Mouse (Mus musculus): ENCODE measurements around the gene Tmem229b. TPM values are rescaled to one million over a fixed set of nuclear protein-coding genes. Genes with fewer than 3 reads are reported as not detected.
"Not testable (repeated sequence)": the region's sequence is repeated elsewhere in the genome, so short reads cannot be mapped to it uniquely, and the experiment has no call there.

The Tmem229b gene
- total RNA-seq, 2 experiments from 2014 or later: 4.6 to 8.6 TPM

DNA sequence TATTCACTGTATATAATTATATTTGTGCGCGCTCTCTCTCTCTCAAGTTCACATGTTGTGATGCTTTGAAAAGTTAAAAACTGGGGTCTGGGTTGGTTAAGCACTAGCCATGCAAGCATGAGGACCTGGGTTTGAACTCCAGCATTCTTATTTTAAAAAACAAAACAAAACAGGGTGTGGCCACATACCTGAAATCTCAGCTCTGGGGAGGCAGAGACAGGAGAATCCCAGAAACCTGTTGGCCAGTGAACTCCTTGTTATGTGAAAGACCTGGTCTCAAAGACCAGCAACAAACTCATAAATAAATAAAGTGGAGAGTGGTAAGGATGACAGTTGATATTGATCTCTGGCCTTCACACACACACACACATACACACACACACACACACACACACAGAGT is 26.9 kb upstream of the Tmem229b start:
- no peak overlapping the region for H3K27ac ChIP-seq
- H3K4me3 ChIP-seq: no peak overlapping the region
- intact Hi-C loops (cut with DNase I): no loop called here
- TF ChIP-seq CTCF (IDR thresholded peaks at IDR 0.05): no peak
- DNase-seq: no peak

DNA sequence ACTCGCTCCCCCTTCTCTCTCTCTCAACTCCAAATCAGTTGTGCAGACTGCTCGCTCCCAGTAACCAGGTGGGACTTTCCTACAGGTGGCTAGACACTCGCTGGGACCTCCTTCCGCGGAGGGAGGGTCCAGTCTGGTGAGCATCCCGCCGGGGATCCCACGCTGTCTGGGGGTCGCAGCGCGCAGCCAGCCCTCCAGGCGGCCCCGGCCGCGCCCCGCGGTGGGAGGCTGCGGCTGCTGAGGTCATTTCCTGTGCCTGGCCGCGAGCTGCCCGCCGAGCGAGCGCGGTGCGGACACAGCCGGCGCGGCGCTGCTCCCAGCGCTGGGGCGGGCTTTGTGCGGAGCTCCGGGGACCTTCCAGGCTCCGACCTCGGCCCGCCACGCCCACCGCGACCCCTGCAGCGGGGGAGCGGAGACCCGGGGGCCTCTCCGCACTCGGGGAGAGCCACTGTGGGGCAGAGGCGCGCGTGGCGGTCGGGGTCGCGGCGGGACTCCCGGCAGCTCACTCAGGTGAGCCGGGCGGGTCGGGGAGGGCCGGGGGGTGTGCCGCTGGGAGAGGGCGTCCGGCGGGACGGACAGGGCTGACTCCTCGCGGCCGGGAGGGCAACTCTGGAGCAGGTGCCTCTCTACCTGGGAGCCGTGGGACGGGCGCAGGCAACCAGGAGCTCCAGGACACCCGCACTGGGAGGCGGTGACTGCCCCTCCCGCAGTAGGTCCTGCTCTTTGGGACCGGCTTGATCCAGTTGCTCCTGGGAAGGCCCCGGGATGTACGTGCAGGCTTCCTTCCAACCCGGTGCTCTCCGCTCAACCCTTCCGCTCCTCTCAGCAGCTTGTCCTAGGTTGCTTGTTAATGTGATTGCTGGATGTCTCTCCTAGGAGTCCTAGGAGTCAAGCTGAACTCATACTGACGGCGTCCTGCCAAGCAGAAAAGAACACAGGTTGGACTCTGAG is 21.8 kb upstream of the Tmem229b start, which contains the start of gene Plekhh1:
Gene Plekhh1, plus strand, starts transcription at position 253 of the 951 bp plus-strand sequence.
- Histone ChIP-seq H3K4me3 (peak within 1 kb of the TSS; percentile 89), H3K27ac (peak within 1 kb of the TSS; percentile 71)
- intact Hi-C loops (cut with DNase I): no loop called here
- no peak for TF ChIP-seq CTCF (IDR thresholded peaks at IDR 0.05)
- peak; percentile 71 for DNase-seq

DNA sequence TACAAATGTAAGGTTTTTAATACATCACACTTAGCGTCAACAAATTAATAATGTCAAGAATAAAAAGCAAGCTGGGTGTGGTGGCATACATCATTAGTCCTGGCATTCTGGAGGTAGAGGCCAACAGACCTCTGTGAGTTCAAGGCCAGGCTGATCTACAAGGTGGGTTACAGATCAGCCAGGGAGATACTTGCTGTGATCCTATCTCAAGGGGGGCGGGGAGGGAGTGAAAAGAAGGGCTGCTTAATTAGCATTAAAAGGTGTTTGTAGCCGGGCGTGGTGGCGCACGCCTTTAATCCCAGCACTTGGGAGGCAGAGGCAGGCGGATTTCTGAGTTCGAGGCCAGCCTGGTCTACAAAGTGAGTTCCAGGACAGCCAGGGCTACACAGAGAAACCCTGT is 20.1 kb upstream of the Tmem229b start:
- intact Hi-C loops (cut with DNase I); H3K27ac ChIP-seq; H3K4me3 ChIP-seq; DNase-seq: not testable (repeated sequence)

DNA sequence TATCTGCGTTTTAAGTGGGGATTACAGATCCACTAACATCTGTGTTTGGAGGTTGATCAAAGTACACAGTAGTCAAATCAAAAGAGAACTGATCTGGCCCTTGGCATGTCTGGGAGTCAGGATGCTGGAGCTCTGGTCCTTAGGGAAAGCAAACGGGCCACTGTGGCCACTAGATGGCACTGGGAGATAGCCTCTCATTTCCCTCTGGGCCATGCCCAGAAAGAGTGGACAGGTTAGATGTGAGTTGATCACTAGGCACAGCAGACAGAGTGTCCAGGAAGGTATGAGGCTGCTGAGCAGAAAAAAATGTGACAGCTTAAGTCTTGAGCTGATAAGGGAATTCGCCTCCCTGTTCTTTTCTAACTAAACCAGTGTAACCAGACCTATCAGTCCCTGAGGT is 15.5 kb upstream of the Tmem229b start:
- DNase-seq: peak; percentile 73
- intact Hi-C loops (cut with DNase I): loop anchor here (1.0 kb wide), 2 partner anchors 69 to 105 kb away; no protein-coding TSS in a partner anchor
- peak; percentile 87 for TF ChIP-seq CTCF (IDR thresholded peaks at IDR 0.05)
- Histone ChIP-seq H3K27ac (no peak overlapping the region), H3K4me3 (no peak overlapping the region)

DNA sequence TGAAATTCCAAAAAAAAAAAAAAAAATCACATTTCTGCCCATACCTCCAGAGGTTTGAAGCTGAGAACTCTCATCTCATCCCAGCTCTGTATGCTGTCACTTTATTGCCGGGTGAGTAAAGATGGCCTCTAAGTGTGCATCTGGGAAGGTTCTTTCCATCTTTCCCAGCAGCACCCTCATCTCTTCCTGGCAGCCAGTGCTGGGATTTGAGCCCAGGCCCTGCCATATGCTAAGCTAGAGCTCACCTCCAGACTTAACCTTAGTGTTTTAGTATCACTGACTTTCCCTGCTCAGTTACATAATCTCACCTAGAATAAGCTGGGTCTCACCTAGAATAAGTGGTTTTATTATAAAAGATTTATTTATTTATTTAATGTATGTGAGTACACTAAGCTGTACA is 14.5 kb upstream of the Tmem229b start:
- no peak for DNase-seq
- no peak for TF ChIP-seq CTCF (IDR thresholded peaks at IDR 0.05)
- intact Hi-C loops (cut with DNase I): no loop called here
- Histone ChIP-seq H3K27ac (no peak overlapping the region), H3K4me3 (no peak overlapping the region)

DNA sequence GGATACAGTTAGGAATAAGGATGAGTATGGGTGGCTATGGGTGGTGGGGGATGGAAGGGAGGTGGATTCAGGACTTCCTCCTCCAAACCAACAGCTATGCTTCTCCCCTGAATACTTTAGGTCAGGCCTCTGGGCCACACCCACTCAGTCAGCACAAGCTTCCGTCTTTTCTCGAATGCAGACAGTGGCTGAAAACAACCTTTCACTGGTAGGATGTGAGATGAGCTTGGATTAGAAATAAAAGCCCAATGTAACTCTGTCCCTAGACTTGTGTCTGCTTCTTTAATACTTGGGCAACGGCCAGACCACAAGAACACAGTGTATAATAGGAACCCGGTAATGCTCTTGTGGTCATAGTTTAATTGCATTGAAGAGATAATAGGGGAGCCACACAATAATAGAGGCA is 10.6 kb upstream of the Tmem229b start:
- TF ChIP-seq CTCF (IDR thresholded peaks at IDR 0.05): no peak
- H3K4me3 ChIP-seq: no peak overlapping the region
- no peak for DNase-seq
- H3K27ac ChIP-seq: no peak overlapping the region
- intact Hi-C loops (cut with DNase I): no loop called here

DNA sequence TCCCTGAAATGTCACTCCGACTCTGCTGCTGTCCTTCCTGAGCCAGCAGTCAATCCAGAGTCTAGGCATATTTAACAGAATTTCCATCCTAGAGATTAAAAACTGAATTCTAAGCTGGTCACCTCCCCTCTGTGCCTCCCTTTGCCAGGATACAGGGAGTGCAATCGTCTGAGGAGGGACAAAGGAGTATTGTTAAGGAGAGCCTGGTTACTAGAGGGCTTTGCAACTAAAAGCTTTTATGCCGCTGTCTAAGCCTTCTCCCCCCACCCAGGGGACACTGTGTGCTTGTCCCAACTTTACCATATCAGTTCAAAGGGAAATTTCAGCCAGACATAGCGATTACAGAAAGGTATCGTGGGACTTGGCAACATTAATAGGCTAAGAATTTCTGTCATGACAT is 8.7 kb upstream of the Tmem229b start:
- DNase-seq: no peak
- H3K4me3 ChIP-seq: no peak overlapping the region
- intact Hi-C loops (cut with DNase I): no loop called here
- TF ChIP-seq CTCF (IDR thresholded peaks at IDR 0.05): no peak
- no peak overlapping the region for H3K27ac ChIP-seq

DNA sequence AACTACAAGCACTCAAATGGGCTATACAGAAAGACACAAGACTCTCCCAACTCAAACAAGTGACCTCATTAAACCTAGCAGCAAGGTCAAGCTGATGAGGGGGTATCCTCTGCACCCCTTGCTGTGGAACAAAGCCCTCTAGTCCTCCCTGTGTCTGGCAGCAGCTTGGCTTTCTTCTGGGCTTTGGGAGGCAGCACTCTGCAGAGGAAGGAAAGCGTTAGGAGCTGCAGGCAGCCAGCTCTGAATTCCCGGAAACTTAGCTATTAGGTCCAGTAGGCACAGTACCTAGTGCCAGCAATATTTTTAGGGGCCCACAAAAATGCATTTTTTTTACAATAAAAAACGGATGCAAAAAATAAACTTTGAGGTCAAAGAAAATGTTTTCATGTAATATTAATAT is 3.1 kb upstream of the Tmem229b start:
- no peak overlapping the region for H3K4me3 ChIP-seq
- intact Hi-C loops (cut with DNase I): no loop called here
- TF ChIP-seq CTCF (IDR thresholded peaks at IDR 0.05): no peak
- no peak for DNase-seq
- H3K27ac ChIP-seq: peak overlapping the region; percentile 66

DNA sequence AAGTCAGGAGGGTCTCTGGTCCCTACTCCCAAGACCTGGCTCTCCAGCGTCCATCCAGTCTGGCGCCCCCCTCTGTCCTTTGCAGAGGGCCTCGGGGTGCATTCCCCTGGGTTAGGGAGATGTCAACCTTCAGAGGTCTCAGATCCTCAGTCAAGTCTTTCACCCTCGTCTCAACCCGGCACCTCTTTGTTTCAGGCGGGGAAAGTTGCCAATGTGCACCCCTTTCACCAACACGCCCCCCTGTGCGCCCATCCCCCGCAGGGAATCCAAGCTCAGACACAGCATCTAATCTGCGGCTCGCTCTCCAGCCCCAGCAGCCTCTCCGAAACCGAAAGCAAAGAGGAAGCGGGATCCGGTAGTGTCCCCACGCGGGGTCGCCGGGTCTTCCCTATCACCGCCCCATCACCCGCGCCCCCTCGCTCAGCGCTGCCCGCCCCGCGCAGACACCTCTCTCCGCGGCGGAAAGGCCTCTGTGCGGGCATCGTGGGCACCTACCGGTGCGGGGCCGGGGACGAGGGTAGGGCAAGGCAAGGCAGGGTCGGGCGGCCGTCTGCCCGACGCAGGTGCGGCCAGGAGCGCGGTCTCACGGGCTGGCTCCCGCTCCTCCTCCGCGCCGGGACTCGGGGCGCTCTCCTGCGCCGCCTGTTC is 825 bp downstream of the Tmem229b start:
- DNase-seq: peak; percentile 60
- intact Hi-C loops (cut with DNase I): loop anchor here (5.0 kb wide), 1 partner anchor 89 kb away; no protein-coding TSS in a partner anchor
- peak overlapping the region; percentile 84 for H3K4me3 ChIP-seq
- peak overlapping the region; percentile 83 for H3K27ac ChIP-seq
- peak; percentile 61 for TF ChIP-seq CTCF (IDR thresholded peaks at IDR 0.05)

DNA sequence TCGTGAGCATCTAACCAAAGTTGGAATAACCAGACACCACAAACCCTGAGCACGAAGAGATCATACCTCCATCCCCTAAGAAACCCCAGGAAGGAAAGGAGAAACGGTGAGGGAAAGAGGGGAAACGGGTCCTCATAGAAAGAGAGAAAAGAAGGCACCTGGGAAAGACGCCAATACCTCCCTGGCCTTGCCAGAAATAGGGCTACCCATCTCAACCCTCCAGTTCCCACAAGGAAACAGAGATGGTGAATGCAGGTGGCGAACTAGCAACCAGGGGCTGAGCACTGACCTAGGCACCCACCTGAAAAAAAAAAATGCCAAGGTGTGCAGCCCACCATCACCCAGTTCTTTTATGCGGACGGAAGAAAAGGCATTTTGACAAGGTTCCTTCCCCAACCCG is 1.4 kb downstream of the Tmem229b start:
- DNase-seq: no peak
- no peak for TF ChIP-seq CTCF (IDR thresholded peaks at IDR 0.05)
- Histone ChIP-seq H3K27ac (peak overlapping the region; percentile 83; the same call in 1 of the 2 replicates), H3K4me3 (peak overlapping the region; percentile 84)
- intact Hi-C loops (cut with DNase I): loop anchor here (5.0 kb wide), 1 partner anchor 89 kb away; no protein-coding TSS in a partner anchor

DNA sequence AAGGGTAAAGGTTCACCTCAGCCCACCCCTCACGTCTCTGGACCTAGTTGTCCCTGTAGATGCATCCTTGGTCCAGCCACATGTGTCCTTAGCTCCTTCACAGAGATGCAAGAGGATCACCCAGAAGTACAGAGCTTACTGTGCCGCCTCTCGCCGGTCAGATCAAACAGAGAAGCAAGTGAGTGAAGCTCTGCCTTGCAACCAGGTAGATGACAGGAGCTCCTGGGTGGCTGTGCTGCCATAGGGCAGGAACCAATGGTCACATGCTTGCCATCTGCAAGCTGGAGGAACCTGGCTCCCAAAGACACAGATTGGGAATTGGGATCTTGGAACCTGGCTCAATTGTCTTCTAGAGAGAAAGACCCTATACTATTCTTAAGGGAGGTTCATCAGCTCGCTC is 2.0 kb downstream of the Tmem229b start:
- no peak overlapping the region for H3K27ac ChIP-seq
- no peak for TF ChIP-seq CTCF (IDR thresholded peaks at IDR 0.05)
- DNase-seq: no peak
- H3K4me3 ChIP-seq: no peak overlapping the region
- intact Hi-C loops (cut with DNase I): loop anchor here (5.0 kb wide), 1 partner anchor 88 kb away; no protein-coding TSS in a partner anchor

DNA sequence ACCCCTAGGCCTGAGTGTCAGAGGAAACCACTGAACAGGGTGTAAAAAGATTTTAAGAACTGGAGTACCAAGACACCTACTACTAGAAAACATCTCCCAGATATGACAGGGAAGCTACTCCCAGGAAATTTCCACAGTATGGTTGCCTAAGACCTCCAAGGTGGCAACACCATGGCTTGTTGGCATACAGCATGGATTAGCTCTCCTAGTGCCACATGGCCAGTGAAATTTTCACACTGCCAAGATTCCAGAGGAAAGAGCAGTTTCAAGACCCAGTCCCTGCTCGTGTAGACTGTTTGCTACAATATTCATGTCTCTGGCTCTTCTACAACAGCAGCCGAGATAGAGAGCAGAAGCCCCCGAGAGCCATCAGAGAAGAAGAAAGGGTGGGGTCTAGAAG is 4.4 kb downstream of the Tmem229b start:
- no peak for TF ChIP-seq CTCF (IDR thresholded peaks at IDR 0.05)
- no peak for DNase-seq
- Histone ChIP-seq H3K4me3 (no peak overlapping the region), H3K27ac (no peak overlapping the region)
- intact Hi-C loops (cut with DNase I): loop anchor here (5.0 kb wide), 1 partner anchor 66 kb away; no protein-coding TSS in a partner anchor

DNA sequence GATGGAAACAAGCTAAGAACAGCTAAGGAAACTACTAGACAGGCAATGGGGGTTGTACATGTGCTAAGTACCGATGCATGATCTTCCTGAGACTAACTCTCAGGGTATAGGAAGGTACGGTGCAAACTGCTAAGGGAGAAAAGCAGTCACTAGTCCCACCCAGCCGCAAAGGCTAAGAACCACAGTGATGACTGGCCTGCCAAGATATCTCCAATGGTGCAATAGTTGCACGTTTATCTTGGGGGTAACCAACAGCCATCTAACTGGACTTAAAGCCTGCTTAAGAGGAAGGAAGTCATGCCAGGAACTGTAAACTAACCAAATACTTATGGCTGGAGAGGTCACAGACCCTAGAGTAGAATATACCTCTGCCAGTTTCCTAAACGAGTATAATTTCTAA is 5.0 kb downstream of the Tmem229b start:
- H3K4me3 ChIP-seq: no peak overlapping the region
- no peak for TF ChIP-seq CTCF (IDR thresholded peaks at IDR 0.05)
- no peak for DNase-seq
- intact Hi-C loops (cut with DNase I): loop anchor here (5.0 kb wide), 1 partner anchor 65 kb away; no protein-coding TSS in a partner anchor
- H3K27ac ChIP-seq: no peak overlapping the region
